Mouse (Mus musculus): Measurements from ENCODE around the gene Cacnb2.

DNA sequence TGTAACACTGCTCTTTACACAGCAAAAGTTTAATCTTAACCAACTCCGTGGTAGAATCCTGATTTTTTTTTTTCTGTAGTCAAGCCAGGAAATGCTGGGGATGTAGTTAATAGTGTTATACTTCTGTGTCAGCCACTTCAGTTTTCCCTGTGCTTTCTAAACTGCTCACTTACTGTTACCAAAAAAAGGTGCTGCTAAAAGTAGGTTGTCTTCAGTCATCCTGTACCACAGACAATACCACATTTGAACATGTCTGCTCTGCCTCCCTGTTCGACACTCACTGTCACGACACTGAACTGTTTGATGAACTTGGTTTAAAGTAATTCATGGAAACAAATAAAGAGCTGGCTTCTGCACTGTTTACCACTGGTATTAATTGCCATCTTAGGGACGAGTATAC, 385.6 kb downstream of the Cacnb2 start:
- TF ChIP-seq MAFK (IDR thresholded peaks at IDR 0.05; ENCODE audit: insufficient read depth, low read depth, low read length) (no peak), ZNF384 (IDR thresholded peaks at IDR 0.05; ENCODE audit: low read depth, low read length) (no peak), HCFC1 (IDR thresholded peaks at IDR 0.05; ENCODE audit: borderline replicate concordance, insufficient read depth, low read length) (no peak), ZC3H11A (IDR thresholded peaks at IDR 0.05; ENCODE audit: borderline replicate concordance, low read depth, low read length) (no peak), CHD2 (IDR thresholded peaks at IDR 0.05; ENCODE audit: low read depth, low read length) (no peak)

Data from ES-E14 (cell line).